In the genomic region with DNA sequence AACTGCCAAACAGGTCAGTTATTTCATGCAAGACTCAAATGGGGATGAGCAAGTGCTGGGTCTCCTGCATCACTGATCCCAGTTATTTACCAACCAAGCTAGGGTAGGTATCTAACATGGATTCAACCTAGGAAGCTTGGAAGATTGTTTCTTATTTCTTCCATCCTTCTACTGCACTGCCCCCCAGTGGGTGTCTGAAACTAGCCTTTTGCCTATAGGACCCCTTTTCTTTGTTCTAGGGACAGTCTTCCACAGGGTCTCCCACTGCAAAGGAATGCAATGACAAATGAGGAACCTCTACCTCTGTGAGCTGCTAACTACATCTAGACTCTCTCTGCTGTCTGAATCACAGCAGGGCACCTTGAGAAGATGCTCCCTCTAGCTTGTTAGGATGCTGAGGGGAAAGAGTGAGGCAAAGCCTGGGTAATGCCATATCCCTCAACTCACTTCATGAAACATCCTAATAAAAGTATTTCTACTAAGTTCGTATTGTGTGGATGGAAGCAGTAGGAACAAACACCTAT, we compare ENCODE assay signal across 9 mouse cellular contexts. TPM values are rescaled to one million over a fixed set of nuclear protein-coding genes. Genes with fewer than 3 reads are reported as not detected.
A peak's percentile ranks its signal among the peaks of the same experiment; 100 is the strongest.
DNase-seq lines count a peak whose midpoint lies in the region; ATAC-seq and TF ChIP-seq lines count a peak whose summit lies in the region.
"Had no signal": no experiment of that assay in that cellular context is flagged by ENCODE, and none has a peak within 500 bp of the region (broad histone marks: within the 10 kb centered on the region; RNA-seq: fewer than 3 reads in every experiment).

No protein-coding gene starts in this region.

- ATAC-seq in limb, embryonic 14.5 days (ENCODE audit: low FRiP score, low read depth): no peak
- ATAC-seq: CD4-positive, CD25-positive, alpha-beta regulatory T cell, adult 4 months had no signal

- peaks cover 29% of the 10 kb centered on the region for H3K4me1 ChIP-seq in heart, embryonic 10.5 days
- H3K4me1 ChIP-seq in limb, embryonic 14.5 days (ENCODE audit: control insufficient read depth, insufficient read depth, low read length): peaks cover 15% of the 10 kb centered on the region

- H3K27ac ChIP-seq in heart, embryonic 10.5 days: no peak overlapping the region
- no peak overlapping the region for H3K27ac ChIP-seq in limb, embryonic 14.5 days (replicated peaks; ENCODE audit: low read depth, low read length)

- intact Hi-C loops in heart, postnatal 36 days (cut with DNase I): no loop called here

- H3K9ac ChIP-seq in limb, embryonic 14.5 days (ENCODE audit: low read depth, low read length, severe bottlenecking): no peak overlapping the region

- no peaks in the 10 kb centered on the region for H3K27me3 ChIP-seq in heart, embryonic 10.5 days (ENCODE audit: insufficient read depth, poor library complexity, severe bottlenecking)
- H3K27me3 ChIP-seq in limb, embryonic 14.5 days (ENCODE audit: control insufficient read depth, insufficient read depth, low read length): no peaks in the 10 kb centered on the region

- no peak for DNase-seq in heart, embryonic 10.5 days (ENCODE audit: low spot score)
- DNase-seq in heart, postnatal 36 days: no peak
- DNase-seq in retina, embryonic 14.5 days (ENCODE audit: low spot score): peak; percentile 33
- DNase-seq in retina, postnatal 1 day: no peak
- DNase-seq in limb, embryonic 14.5 days (ENCODE audit: low spot score): no peak
- DNase-seq in thymus, adult 18-20 months: no peak
- no peak for DNase-seq in cerebellum, adult 11 months
- no peak for DNase-seq in B cell, adult 2 months

- H3K4me3 ChIP-seq in heart, embryonic 10.5 days: peak overlapping the region; percentile 84
- no peak overlapping the region for H3K4me3 ChIP-seq in limb, embryonic 14.5 days (replicated peaks; ENCODE audit: low read length)

- no peaks in the 10 kb centered on the region for H3K9me3 ChIP-seq in heart, embryonic 10.5 days
- H3K9me3 ChIP-seq in limb, embryonic 14.5 days (ENCODE audit: control insufficient read depth, low read length): no peaks in the 10 kb centered on the region

- 69% methylated on average over 1 of the region's 1 CpGs for WGBS in heart, embryonic 10.5 days
- 84% methylated on average over 1 of the region's 1 CpGs for WGBS in limb, embryonic 14.5 days

- peaks cover 60% of the 10 kb centered on the region for H3K36me3 ChIP-seq in heart, embryonic 10.5 days
- peaks cover 59% of the 10 kb centered on the region for H3K36me3 ChIP-seq in limb, embryonic 14.5 days (ENCODE audit: control insufficient read depth, insufficient read depth, low read length)

- no peak for TF ChIP-seq POLR2A in limb, embryonic 14.5 days (IDR thresholded peaks at IDR 0.05; ENCODE audit: borderline replicate concordance, extremely low read depth, insufficient read depth, insufficient read length)

- peak overlapping the region; percentile 78; the same call in 1 of the 2 replicates for H3K4me2 ChIP-seq in limb, embryonic 14.5 days (replicated peaks; ENCODE audit: low read depth, low read length, severe bottlenecking)

RNA-seq across cellular contexts. Expression of a gene that starts 1.9 kb away (rescaled TPM):
- polyA plus RNA-seq in heart, embryonic 10.5 days (2016; fragmentation: Nextera tagmentation; extraction: Ambion mirVana): 576 and 657 TPM in 2 replicates
- total RNA-seq in heart, postnatal 36 days (2021): 100 to 1,000 TPM; 764 to 784 TPM
- 1,470 and 1,488 TPM in 2 replicates for polyA plus RNA-seq in limb, embryonic 14.5 days (2012; rRNA removed)
- 1,253 and 1,319 TPM in 2 replicates for polyA plus RNA-seq in limb, embryonic 14.5 days (2014; fragmentation: Nextera tagmentation; extraction: Ambion mirVana)

RNA-seq across cellular contexts. Expression of a gene that starts 1.9 kb away (rescaled TPM):
- 482 and 487 TPM in 2 replicates for polyA plus RNA-seq in heart, embryonic 10.5 days (2016; fragmentation: Nextera tagmentation; extraction: Ambion mirVana)
- 100 to 1,000 TPM; 648 to 672 TPM for total RNA-seq in heart, postnatal 36 days (2021)
- polyA plus RNA-seq in limb, embryonic 14.5 days (2012; rRNA removed): 302 and 363 TPM in 2 replicates
- 505 and 530 TPM in 2 replicates for polyA plus RNA-seq in limb, embryonic 14.5 days (2014; fragmentation: Nextera tagmentation; extraction: Ambion mirVana)

RNA-seq across cellular contexts. Expression of a gene that starts 12.2 kb away (rescaled TPM):
- 37.1 and 47.9 TPM in 2 replicates for polyA plus RNA-seq in heart, embryonic 10.5 days (2016; fragmentation: Nextera tagmentation; extraction: Ambion mirVana)
- total RNA-seq in heart, postnatal 36 days (2021): 10 to 100 TPM; 55.7 to 81.7 TPM
- polyA plus RNA-seq in limb, embryonic 14.5 days (2012; rRNA removed): 45.3 and 52.3 TPM in 2 replicates
- 31.1 and 32.1 TPM in 2 replicates for polyA plus RNA-seq in limb, embryonic 14.5 days (2014; fragmentation: Nextera tagmentation; extraction: Ambion mirVana)

RNA-seq across cellular contexts. Expression of a gene that starts 20.4 kb away (rescaled TPM):
- polyA plus RNA-seq in heart, embryonic 10.5 days (2016; fragmentation: Nextera tagmentation; extraction: Ambion mirVana): 61.6 and 75.7 TPM in 2 replicates
- 10 to 100 TPM; 28.6 to 34.6 TPM for total RNA-seq in heart, postnatal 36 days (2021)
- polyA plus RNA-seq in limb, embryonic 14.5 days (2012; rRNA removed): 42.9 and 45.9 TPM in 2 replicates
- 57.9 and 59.4 TPM in 2 replicates for polyA plus RNA-seq in limb, embryonic 14.5 days (2014; fragmentation: Nextera tagmentation; extraction: Ambion mirVana)

RNA-seq across cellular contexts. Expression of a gene that starts 40.9 kb away (rescaled TPM):
- 7.4 and 19.8 TPM in 2 replicates for polyA plus RNA-seq in heart, embryonic 10.5 days (2016; fragmentation: Nextera tagmentation; extraction: Ambion mirVana)
- 10 to 100 TPM; 18.2 to 58.8 TPM for total RNA-seq in heart, postnatal 36 days (2021)
- 29.7 and 32.6 TPM in 2 replicates for polyA plus RNA-seq in limb, embryonic 14.5 days (2012; rRNA removed)
- polyA plus RNA-seq in limb, embryonic 14.5 days (2014; fragmentation: Nextera tagmentation; extraction: Ambion mirVana): 44.2 and 61.1 TPM in 2 replicates
